Mouse (Mus musculus) small intestine, adult 2 months (tissue): ENCODE data around the gene Dusp2.

ENCODE experiments used
- CTCF ChIP-seq: fragments of 200-500 bp; IDR thresholded peaks from 2 replicates; pipeline ENCODE4 v1.5.1; 2012; ENCODE audit warnings: low read depth, mild to moderate bottlenecking, control low read depth, inconsistent platforms, low read length, moderate library complexity, mixed read lengths; ENCODE audit not compliant: insufficient replicate concordance, insufficient read length; ENCODE audit errors: extremely low read depth
- POLR2A ChIP-seq: fragments of 200-500 bp; IDR thresholded peaks from 2 replicates; pipeline ENCODE4 v1.6.1; 2012; ENCODE audit warnings: low read depth, mild to moderate bottlenecking, control low read depth, inconsistent platforms, low read length, moderate library complexity

- TF ChIP-seq CTCF (no peak), POLR2A (no peak)
Observed at GRCm38 (mm10) chr2:127301883-127302282, 34.1 kb upstream of the Dusp2 start.
